Mouse (Mus musculus): Measurements from ENCODE around the gene Gm15737. TPM values are rescaled to one million over a fixed set of nuclear protein-coding genes. Genes with fewer than 3 reads are reported as not detected.
A peak's percentile ranks its signal among the peaks of the same experiment; 100 is the strongest.

Gm15737 gene
- polyA plus RNA-seq, 1 experiment: not detected

GRCm38 (mm10) chr6:92858721-92859510, 10.2 kb upstream of the Gm15737 start:
- no peak for TF ChIP-seq POLR2A (IDR thresholded peaks at IDR 0.05; ENCODE audit: control insufficient read depth, low read depth, low read length)
- TF ChIP-seq CTCF (IDR thresholded peaks at IDR 0.05; ENCODE audit: control insufficient read depth, insufficient read depth, insufficient replicate concordance, low read depth, low read length): no peak
- H3K4me1 ChIP-seq (ENCODE audit: control insufficient read depth, insufficient read depth, low read length): no peaks in the 10 kb centered on the region
- no peak overlapping the region for H3K4me3 ChIP-seq (ENCODE audit: control insufficient read depth, low read depth, low read length)
- no peaks in the 10 kb centered on the region for H3K36me3 ChIP-seq (ENCODE audit: control insufficient read depth, insufficient read depth, low read length)
- no peak overlapping the region for H3K27ac ChIP-seq (ENCODE audit: control insufficient read depth, insufficient read depth, low read depth, low read length)
- H3K27me3 ChIP-seq (ENCODE audit: control insufficient read depth, insufficient read depth, low read length): no peaks in the 10 kb centered on the region

DNA sequence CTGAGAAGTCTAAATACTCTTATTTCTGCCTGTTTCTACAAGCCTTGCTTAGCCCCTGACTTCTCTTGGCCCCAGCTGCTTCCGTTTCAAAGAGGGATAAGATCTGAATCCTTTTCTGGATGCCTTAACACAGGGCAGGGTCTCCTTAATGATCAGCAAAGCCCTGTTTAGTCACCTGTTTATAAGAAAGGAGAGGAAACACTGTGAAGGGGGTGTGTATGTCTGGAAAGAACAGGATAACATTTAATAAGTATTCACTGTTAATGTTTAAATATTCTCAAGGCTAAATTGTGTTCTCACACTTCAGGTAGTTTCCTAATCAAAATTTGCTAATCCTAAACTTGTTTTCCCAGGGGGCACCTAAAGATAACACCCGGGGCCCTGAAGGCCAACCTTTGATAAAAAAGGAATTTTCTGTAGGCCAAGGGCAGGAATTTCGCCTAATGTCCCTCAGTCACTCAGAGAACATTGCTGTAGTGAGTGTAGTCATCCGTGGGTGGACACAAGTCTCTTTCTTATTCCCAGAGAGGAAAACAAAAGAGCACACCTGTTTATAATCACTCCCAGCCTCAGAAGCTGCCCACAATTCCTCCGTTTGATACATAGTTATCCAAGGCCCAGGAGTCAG, 8.8 kb upstream of the Gm15737 start:
- Histone ChIP-seq H3K27ac (ENCODE audit: control insufficient read depth, insufficient read depth, low read depth, low read length) (no peak overlapping the region), H3K4me3 (ENCODE audit: control insufficient read depth, low read depth, low read length) (no peak overlapping the region), H3K36me3 (ENCODE audit: control insufficient read depth, insufficient read depth, low read length) (no peaks in the 10 kb centered on the region), H3K27me3 (ENCODE audit: control insufficient read depth, insufficient read depth, low read length) (no peaks in the 10 kb centered on the region), H3K4me1 (ENCODE audit: control insufficient read depth, insufficient read depth, low read length) (no peaks in the 10 kb centered on the region)
- TF ChIP-seq CTCF (IDR thresholded peaks at IDR 0.05; ENCODE audit: control insufficient read depth, insufficient read depth, insufficient replicate concordance, low read depth, low read length) (no peak), POLR2A (IDR thresholded peaks at IDR 0.05; ENCODE audit: control insufficient read depth, low read depth, low read length) (no peak)

GRCm38 (mm10) chr6:92862599-92862998, 6.6 kb upstream of the Gm15737 start:
- Histone ChIP-seq H3K27ac (ENCODE audit: control insufficient read depth, insufficient read depth, low read depth, low read length) (no peak overlapping the region), H3K27me3 (ENCODE audit: control insufficient read depth, insufficient read depth, low read length) (no peaks in the 10 kb centered on the region), H3K36me3 (ENCODE audit: control insufficient read depth, insufficient read depth, low read length) (no peaks in the 10 kb centered on the region), H3K4me3 (ENCODE audit: control insufficient read depth, low read depth, low read length) (no peak overlapping the region), H3K4me1 (ENCODE audit: control insufficient read depth, insufficient read depth, low read length) (no peaks in the 10 kb centered on the region)
- no peak for TF ChIP-seq POLR2A (IDR thresholded peaks at IDR 0.05; ENCODE audit: control insufficient read depth, low read depth, low read length)
- no peak for TF ChIP-seq CTCF (IDR thresholded peaks at IDR 0.05; ENCODE audit: control insufficient read depth, insufficient read depth, insufficient replicate concordance, low read depth, low read length)

- Histone ChIP-seq H3K27me3 (ENCODE audit: control insufficient read depth, insufficient read depth, low read length) (no peaks in the 10 kb centered on the region), H3K27ac (ENCODE audit: control insufficient read depth, insufficient read depth, low read depth, low read length) (peak overlapping the region; percentile 60), H3K4me1 (ENCODE audit: control insufficient read depth, insufficient read depth, low read length) (no peaks in the 10 kb centered on the region), H3K4me3 (ENCODE audit: control insufficient read depth, low read depth, low read length) (no peak overlapping the region), H3K36me3 (ENCODE audit: control insufficient read depth, insufficient read depth, low read length) (no peaks in the 10 kb centered on the region)
- no peak for TF ChIP-seq CTCF (IDR thresholded peaks at IDR 0.05; ENCODE audit: control insufficient read depth, insufficient read depth, insufficient replicate concordance, low read depth, low read length)
- no peak for TF ChIP-seq POLR2A (IDR thresholded peaks at IDR 0.05; ENCODE audit: control insufficient read depth, low read depth, low read length)
Observed at GRCm38 (mm10) chr6:92869582-92870219, 544 bp downstream of the Gm15737 start.

DNA sequence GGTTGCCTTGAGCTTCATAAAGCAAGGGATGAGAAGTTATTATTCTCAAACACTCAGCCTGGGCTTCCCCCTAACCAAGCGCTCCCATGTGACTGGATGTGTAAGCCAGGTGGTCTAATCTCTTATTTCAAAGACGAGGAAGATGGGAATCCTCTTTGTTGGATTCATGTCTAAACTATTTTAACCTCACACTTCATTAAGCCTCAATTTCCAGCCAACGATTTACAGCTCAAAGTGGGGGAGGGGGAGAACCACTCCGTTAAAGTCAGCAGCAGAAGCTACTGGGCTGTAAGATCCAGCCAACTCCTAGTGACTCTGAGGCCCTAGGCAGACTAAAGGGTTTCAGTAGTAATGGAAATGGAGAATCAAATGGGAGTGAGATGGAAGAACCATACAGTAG, 2.7 kb downstream of the Gm15737 start:
- no peaks in the 10 kb centered on the region for H3K27me3 ChIP-seq (ENCODE audit: control insufficient read depth, insufficient read depth, low read length)
- H3K27ac ChIP-seq (ENCODE audit: control insufficient read depth, insufficient read depth, low read depth, low read length): no peak overlapping the region
- no peak overlapping the region for H3K4me3 ChIP-seq (ENCODE audit: control insufficient read depth, low read depth, low read length)
- TF ChIP-seq POLR2A (IDR thresholded peaks at IDR 0.05; ENCODE audit: control insufficient read depth, low read depth, low read length) (no peak), CTCF (IDR thresholded peaks at IDR 0.05; ENCODE audit: control insufficient read depth, insufficient read depth, insufficient replicate concordance, low read depth, low read length) (no peak)
- H3K4me1 ChIP-seq (ENCODE audit: control insufficient read depth, insufficient read depth, low read length): no peaks in the 10 kb centered on the region
- H3K36me3 ChIP-seq (ENCODE audit: control insufficient read depth, insufficient read depth, low read length): no peaks in the 10 kb centered on the region

- Histone ChIP-seq H3K27ac (ENCODE audit: control insufficient read depth, insufficient read depth, low read depth, low read length) (no peak overlapping the region), H3K4me1 (ENCODE audit: control insufficient read depth, insufficient read depth, low read length) (no peaks in the 10 kb centered on the region), H3K4me3 (ENCODE audit: control insufficient read depth, low read depth, low read length) (no peak overlapping the region), H3K27me3 (ENCODE audit: control insufficient read depth, insufficient read depth, low read length) (no peaks in the 10 kb centered on the region), H3K36me3 (ENCODE audit: control insufficient read depth, insufficient read depth, low read length) (no peaks in the 10 kb centered on the region)
- TF ChIP-seq CTCF (IDR thresholded peaks at IDR 0.05; ENCODE audit: control insufficient read depth, insufficient read depth, insufficient replicate concordance, low read depth, low read length): no peak
- no peak for TF ChIP-seq POLR2A (IDR thresholded peaks at IDR 0.05; ENCODE audit: control insufficient read depth, low read depth, low read length)
Observed at GRCm38 (mm10) chr6:92872766-92873165, 3.6 kb downstream of the Gm15737 start.

- H3K27me3 ChIP-seq (ENCODE audit: control insufficient read depth, insufficient read depth, low read length): no peaks in the 10 kb centered on the region
- no peak overlapping the region for H3K27ac ChIP-seq (ENCODE audit: control insufficient read depth, insufficient read depth, low read depth, low read length)
- TF ChIP-seq CTCF (IDR thresholded peaks at IDR 0.05; ENCODE audit: control insufficient read depth, insufficient read depth, insufficient replicate concordance, low read depth, low read length) (no peak), POLR2A (IDR thresholded peaks at IDR 0.05; ENCODE audit: control insufficient read depth, low read depth, low read length) (no peak)
- H3K36me3 ChIP-seq (ENCODE audit: control insufficient read depth, insufficient read depth, low read length): no peaks in the 10 kb centered on the region
- no peaks in the 10 kb centered on the region for H3K4me1 ChIP-seq (ENCODE audit: control insufficient read depth, insufficient read depth, low read length)
- no peak overlapping the region for H3K4me3 ChIP-seq (ENCODE audit: control insufficient read depth, low read depth, low read length)
Observed at GRCm38 (mm10) chr6:92874854-92875253, 5.7 kb downstream of the Gm15737 start.

Measured in testis, adult 2 months (tissue).